Mouse (Mus musculus) neural tube, embryonic 15.5 days (tissue): ENCODE results near the gene Dao. TPM values are rescaled to one million over a fixed set of nuclear protein-coding genes. Genes with fewer than 3 reads are reported as not detected.

Experiments used
- ATAC-seq: fragments of 200-750 bp; cut with Nextera tagmentation; 2 replicates; pipeline ENCODE4 v1.8.0; 2017; ENCODE audit warnings: mild to moderate bottlenecking, moderate TSS enrichment, moderate library complexity; ENCODE audit not compliant: low FRiP score
- H3K27ac ChIP-seq: fragments of 300-500 bp; sonication (generic); replicated peaks from 2 replicates; pipeline ENCODE4 v1.5.1; 2015; ENCODE audit warnings: mild to moderate bottlenecking, inconsistent platforms
- H3K27me3 ChIP-seq: fragments of 300-500 bp; sonication (generic); replicated peaks from 2 replicates; pipeline ENCODE4 v1.6.1; 2015; ENCODE audit warnings: inconsistent platforms
- H3K36me3 ChIP-seq: fragments of 300-500 bp; sonication (generic); 2 replicates; pipeline ENCODE4 v1.6.1; 2015; ENCODE audit warnings: inconsistent platforms
- H3K4me1 ChIP-seq: fragments of 300-500 bp; sonication (generic); 2 replicates; pipeline ENCODE4 v1.6.1; 2015; ENCODE audit warnings: inconsistent platforms
- H3K4me2 ChIP-seq: fragments of 300-500 bp; sonication (generic); 2 replicates; pipeline ENCODE4 v1.6.1; 2015; ENCODE audit warnings: inconsistent platforms, mild to moderate bottlenecking, moderate library complexity
- H3K4me3 ChIP-seq: fragments of 300-500 bp; sonication (generic); replicated peaks from 2 replicates; pipeline ENCODE4 v1.5.1; 2015; ENCODE audit warnings: mild to moderate bottlenecking, inconsistent platforms
- H3K9ac ChIP-seq: fragments of 300-500 bp; sonication (generic); replicated peaks from 2 replicates; pipeline ENCODE4 v1.6.1; 2015; ENCODE audit warnings: mild to moderate bottlenecking, inconsistent platforms
- H3K9me3 ChIP-seq: fragments of 300-500 bp; sonication (generic); replicated peaks from 2 replicates; pipeline ENCODE4 v1.6.1; 2016; ENCODE audit warnings: inconsistent platforms
- WGBS: fragments of 180-500 bp; shearing (Covaris S2); methylation state at CpG from one replicate; pipeline ENCODE4 v1.1.7; 2015; ENCODE audit warnings: mixed read lengths; 5-methylcytosine and 5-hydroxymethylcytosine counted together
- polyA plus RNA-seq: library from polyadenylated mRNA; unstranded; fragments of >200 nt; fragmentation: Nextera tagmentation; extraction: Ambion mirVana; gene quantifications from 2 replicates; pipeline ENCODE4 v1.2.1, GENCODE M21; 2015

Dao gene
- polyA plus RNA-seq, 1 experiment from 2014 or later, result not detected

GRCm38 (mm10) chr5:113971434-113971960, 32.0 kb upstream of the Dao start:
- no peak overlapping the region for H3K9ac ChIP-seq
- no peaks in the 10 kb centered on the region for H3K9me3 ChIP-seq
- H3K36me3 ChIP-seq, result peaks cover 25% of the 10 kb centered on the region
- 84% methylated on average over 10 of the region's 10 CpGs for WGBS
- no peak for ATAC-seq
- H3K4me2 ChIP-seq, result no peak overlapping the region
- H3K4me3 ChIP-seq, result no peak overlapping the region
- H3K27me3 ChIP-seq, result no peaks in the 10 kb centered on the region
- peaks cover 33% of the 10 kb centered on the region for H3K4me1 ChIP-seq
- no peak overlapping the region for H3K27ac ChIP-seq

DNA sequence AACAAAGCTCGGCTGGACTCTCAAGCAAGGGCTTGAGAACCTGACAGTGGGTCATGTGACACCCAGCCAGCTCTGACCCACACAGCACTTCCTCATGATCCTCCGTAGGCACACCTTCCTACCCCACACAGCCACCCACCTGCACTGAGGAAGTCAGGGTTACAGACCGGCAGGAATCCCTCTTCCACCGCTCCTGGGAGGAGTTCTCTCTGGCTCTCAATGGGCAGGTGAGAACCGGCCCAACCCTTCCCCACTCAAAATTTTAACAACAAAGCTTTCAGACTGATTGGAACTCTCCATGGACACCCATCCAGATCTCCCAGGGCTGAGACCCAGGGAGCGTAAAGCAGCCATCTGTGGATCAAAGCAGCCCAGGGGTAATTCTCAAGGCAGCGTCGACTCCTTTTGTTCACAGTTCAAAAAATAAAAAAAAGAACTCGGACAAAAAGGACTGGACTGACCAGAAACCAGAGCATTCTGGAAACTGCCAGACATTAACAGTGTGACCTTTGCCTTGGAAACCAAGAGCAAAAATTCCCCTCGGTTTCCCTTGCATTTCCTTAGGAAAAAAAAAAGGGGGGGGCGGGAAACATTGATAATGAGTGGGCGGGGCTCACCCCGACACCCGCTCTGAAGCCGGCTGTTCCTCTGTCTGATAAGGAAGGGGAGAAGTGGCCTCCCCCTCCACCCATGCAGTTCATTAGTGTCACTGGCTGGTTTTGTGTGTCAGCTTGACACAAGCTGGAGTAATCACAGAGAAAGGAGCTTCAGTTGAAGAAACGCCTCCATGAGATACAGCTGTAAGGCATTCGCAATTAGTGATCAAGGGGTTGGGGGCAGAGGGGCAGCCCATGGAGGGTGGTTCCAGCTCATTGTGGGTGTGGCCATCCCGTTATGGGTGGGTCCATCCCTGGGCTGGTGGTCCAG, 30.7 kb upstream of the Dao start:
- peaks cover 21% of the 10 kb centered on the region for H3K36me3 ChIP-seq
- no peak for ATAC-seq
- 13% methylated on average over 18 of the region's 18 CpGs for WGBS
- H3K4me1 ChIP-seq, result peaks cover 33% of the 10 kb centered on the region
- no peak overlapping the region for H3K9ac ChIP-seq
- H3K9me3 ChIP-seq, result no peaks in the 10 kb centered on the region
- H3K4me3 ChIP-seq, result no peak overlapping the region
- peak overlapping the region; percentile 33 for H3K4me2 ChIP-seq
- H3K27me3 ChIP-seq, result no peaks in the 10 kb centered on the region
- no peak overlapping the region for H3K27ac ChIP-seq

GRCm38 (mm10) chr5:113973790-113974189, 29.7 kb upstream of the Dao start:
- Histone ChIP-seq H3K9ac (no peak overlapping the region), H3K27ac (no peak overlapping the region), H3K27me3 (no peaks in the 10 kb centered on the region), H3K4me2 (no peak overlapping the region), H3K4me3 (no peak overlapping the region), H3K9me3 (no peaks in the 10 kb centered on the region), H3K4me1 (peaks cover 33% of the 10 kb centered on the region), H3K36me3 (peaks cover 15% of the 10 kb centered on the region)
- ATAC-seq, result no peak
- WGBS, result 90% methylated on average over 8 of the region's 8 CpGs

DNA sequence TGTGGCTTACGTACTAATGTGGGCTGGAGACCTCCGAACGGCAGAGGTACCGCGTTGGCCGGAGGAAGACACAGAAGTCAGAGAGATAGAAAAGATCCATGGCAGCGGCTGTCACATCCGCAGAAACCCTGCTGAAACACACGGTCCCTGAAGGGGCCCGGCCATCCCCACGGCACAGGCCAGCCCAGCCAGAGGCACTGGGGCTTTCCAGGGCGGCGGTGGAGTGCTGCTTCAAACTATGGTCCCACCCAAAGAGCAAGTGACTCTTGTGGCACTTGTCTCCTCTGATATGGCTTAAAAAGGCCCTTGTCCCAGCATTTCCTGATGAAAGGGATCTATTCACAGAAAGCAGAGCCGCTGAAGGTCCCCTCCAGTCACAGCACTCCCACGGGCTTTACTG, 28.9 kb upstream of the Dao start:
- Histone ChIP-seq H3K27ac (no peak overlapping the region), H3K36me3 (peaks cover 7% of the 10 kb centered on the region), H3K4me1 (peaks cover 33% of the 10 kb centered on the region), H3K27me3 (no peaks in the 10 kb centered on the region), H3K9me3 (no peaks in the 10 kb centered on the region), H3K9ac (no peak overlapping the region), H3K4me3 (no peak overlapping the region), H3K4me2 (no peak overlapping the region)
- no peak for ATAC-seq
- WGBS, result 58% methylated on average over 15 of the region's 15 CpGs

DNA sequence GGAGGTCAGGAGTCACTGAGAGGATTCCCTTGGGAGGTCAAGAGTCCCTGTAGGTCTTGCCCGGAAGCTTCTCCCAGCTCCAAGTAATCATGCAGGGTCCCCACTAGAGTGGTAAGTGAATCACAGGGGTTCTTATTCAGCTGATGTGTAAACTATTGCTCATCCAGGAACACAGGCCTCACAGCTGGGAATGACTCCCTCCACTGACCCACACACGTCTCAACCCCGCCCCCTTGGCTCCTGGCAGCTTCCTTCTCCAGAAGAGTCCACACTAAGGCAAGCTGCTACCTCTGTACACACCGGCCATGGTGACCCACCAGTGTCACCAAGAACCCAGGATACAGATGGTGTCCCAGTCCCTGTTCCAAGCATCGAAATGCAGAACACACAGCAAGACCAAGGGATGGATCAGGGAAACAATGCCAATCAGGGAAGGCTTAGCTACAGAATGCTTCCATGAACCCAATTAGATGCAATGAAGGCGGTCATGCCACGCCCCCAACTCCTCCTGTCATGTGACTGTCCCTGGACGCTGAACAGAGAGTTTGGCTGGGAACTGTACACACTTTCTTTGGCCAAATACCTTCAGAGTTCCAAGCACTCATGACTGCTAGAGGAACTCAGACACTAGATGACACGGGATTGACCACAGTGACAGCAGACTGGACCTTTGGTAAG, 27.8 kb upstream of the Dao start:
- H3K4me1 ChIP-seq, result peaks cover 33% of the 10 kb centered on the region
- 71% methylated on average over 9 of the region's 9 CpGs for WGBS
- no peaks in the 10 kb centered on the region for H3K9me3 ChIP-seq
- H3K4me3 ChIP-seq, result no peak overlapping the region
- no peak overlapping the region for H3K27ac ChIP-seq
- H3K4me2 ChIP-seq, result no peak overlapping the region
- H3K27me3 ChIP-seq, result no peaks in the 10 kb centered on the region
- ATAC-seq, result no peak
- H3K9ac ChIP-seq, result no peak overlapping the region
- H3K36me3 ChIP-seq, result no peaks in the 10 kb centered on the region

GRCm38 (mm10) chr5:113976597-113976996, 26.9 kb upstream of the Dao start:
- Histone ChIP-seq H3K27ac (no peak overlapping the region), H3K4me2 (no peak overlapping the region), H3K36me3 (no peaks in the 10 kb centered on the region), H3K9ac (no peak overlapping the region), H3K4me1 (peaks cover 33% of the 10 kb centered on the region), H3K27me3 (no peaks in the 10 kb centered on the region), H3K9me3 (no peaks in the 10 kb centered on the region), H3K4me3 (no peak overlapping the region)
- 87% methylated on average over 8 of the region's 8 CpGs for WGBS
- ATAC-seq, result no peak

DNA sequence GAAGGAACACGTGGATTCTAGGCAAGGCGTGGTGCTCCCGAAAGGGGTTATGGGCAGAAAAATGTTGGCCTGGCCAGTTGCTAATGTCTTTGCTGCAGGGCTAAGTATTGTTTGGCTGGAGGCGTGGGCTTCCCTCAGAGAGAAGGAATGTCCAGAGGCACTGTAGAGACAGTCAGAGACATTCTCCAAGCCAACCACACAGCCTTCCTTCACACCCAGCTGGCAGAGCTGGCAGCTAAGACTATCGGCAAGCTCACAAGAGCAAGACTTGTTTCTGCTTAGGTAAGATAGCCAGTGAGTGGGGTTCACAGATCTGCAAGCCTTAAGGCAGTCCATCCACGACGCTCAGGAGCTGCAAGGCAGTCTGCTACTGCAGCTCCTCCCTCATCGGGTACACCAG, 26.2 kb upstream of the Dao start:
- Histone ChIP-seq H3K9ac (no peak overlapping the region), H3K4me3 (no peak overlapping the region), H3K27ac (no peak overlapping the region), H3K9me3 (no peaks in the 10 kb centered on the region), H3K36me3 (no peaks in the 10 kb centered on the region), H3K4me1 (peaks cover 33% of the 10 kb centered on the region), H3K27me3 (no peaks in the 10 kb centered on the region), H3K4me2 (no peak overlapping the region)
- 78% methylated on average over 8 of the region's 8 CpGs for WGBS
- no peak for ATAC-seq

- Histone ChIP-seq H3K36me3 (no peaks in the 10 kb centered on the region), H3K27ac (no peak overlapping the region), H3K9me3 (no peaks in the 10 kb centered on the region), H3K4me1 (peaks cover 9% of the 10 kb centered on the region), H3K4me3 (no peak overlapping the region), H3K4me2 (no peak overlapping the region), H3K9ac (no peak overlapping the region), H3K27me3 (no peaks in the 10 kb centered on the region)
- no peak for ATAC-seq
- 88% methylated on average over 1 of the region's 1 CpGs for WGBS
Observed at GRCm38 (mm10) chr5:113980511-113980910, 23.0 kb upstream of the Dao start.

DNA sequence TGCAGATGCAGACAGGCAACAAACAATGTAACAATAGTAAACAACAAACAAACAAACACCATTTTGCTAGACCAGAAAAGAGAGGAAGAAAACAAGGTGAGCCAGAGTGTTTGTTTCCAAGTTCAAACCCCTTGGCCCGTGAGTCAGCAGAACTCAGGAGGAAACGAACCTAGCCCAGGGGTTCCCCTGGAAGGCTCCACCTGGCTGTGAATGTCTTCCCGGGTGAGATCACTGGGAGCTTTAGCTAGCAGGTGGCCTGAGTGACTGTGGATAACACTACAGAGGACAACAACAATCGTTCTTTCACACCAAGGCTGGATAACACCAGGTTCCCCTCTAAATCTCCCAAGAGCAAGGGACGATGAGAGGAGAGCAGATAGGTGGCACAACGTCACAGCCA, 22.3 kb upstream of the Dao start:
- Histone ChIP-seq H3K9me3 (no peaks in the 10 kb centered on the region), H3K36me3 (no peaks in the 10 kb centered on the region), H3K4me1 (peaks cover 9% of the 10 kb centered on the region), H3K27ac (no peak overlapping the region), H3K27me3 (no peaks in the 10 kb centered on the region), H3K4me2 (no peak overlapping the region), H3K9ac (no peak overlapping the region), H3K4me3 (no peak overlapping the region)
- WGBS, result 92% methylated on average over 6 of the region's 6 CpGs
- no peak for ATAC-seq

DNA sequence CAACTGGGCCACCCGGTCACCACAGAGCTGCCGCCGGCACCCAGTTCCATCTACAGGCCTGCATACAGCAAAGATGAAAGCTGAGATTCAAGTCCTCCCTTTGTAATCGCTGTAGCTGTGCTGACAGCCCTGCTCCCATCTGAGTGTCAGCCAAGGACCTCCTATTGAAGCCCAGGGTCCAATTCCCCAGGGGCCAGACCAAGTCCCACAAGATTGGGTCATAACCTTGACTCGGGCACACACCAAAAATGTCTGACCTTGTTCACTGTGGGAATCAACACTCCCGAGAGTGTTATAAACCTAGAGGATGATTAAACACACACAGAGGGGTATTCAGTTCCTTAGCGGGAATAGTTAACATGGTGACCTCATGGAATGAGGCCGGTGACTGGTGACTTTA, 21.7 kb upstream of the Dao start:
- H3K4me2 ChIP-seq, result no peak overlapping the region
- peaks cover 16% of the 10 kb centered on the region for H3K4me1 ChIP-seq
- no peaks in the 10 kb centered on the region for H3K9me3 ChIP-seq
- ATAC-seq, result no peak
- H3K27me3 ChIP-seq, result no peaks in the 10 kb centered on the region
- WGBS, result 69% methylated on average over 8 of the region's 8 CpGs
- no peak overlapping the region for H3K9ac ChIP-seq
- no peaks in the 10 kb centered on the region for H3K36me3 ChIP-seq
- no peak overlapping the region for H3K4me3 ChIP-seq
- no peak overlapping the region for H3K27ac ChIP-seq

DNA sequence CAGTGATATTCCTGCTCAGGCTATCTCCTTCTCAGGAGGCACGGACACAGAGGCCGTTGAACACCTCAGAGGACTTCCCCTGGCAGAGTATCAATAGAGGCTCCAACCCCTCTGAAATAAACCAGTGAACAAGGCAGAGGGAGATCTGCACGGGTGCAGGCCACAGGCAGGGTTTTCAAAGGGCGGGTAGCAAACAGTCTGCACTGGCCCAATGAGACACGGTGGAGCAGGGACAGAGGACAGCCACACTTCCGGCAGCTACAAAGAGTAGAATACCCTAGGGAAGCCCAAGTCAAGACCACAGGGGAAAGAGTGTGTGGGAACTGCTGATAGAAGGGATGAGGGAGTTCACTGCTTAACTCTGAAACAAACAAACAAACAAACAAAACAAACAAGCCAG, 20.0 kb upstream of the Dao start:
- ATAC-seq, result no peak
- Histone ChIP-seq H3K36me3 (peaks cover 4% of the 10 kb centered on the region; the same call in 1 of the 2 replicates), H3K27me3 (no peaks in the 10 kb centered on the region), H3K4me1 (peaks cover 17% of the 10 kb centered on the region), H3K27ac (no peak overlapping the region), H3K9ac (no peak overlapping the region), H3K4me3 (no peak overlapping the region), H3K4me2 (no peak overlapping the region), H3K9me3 (no peaks in the 10 kb centered on the region)
- 46% methylated on average over 6 of the region's 6 CpGs for WGBS
